Mouse (Mus musculus): ENCODE data around the gene Zfp819.
A peak's percentile ranks its signal among the peaks of the same experiment; 100 is the strongest.

The Zfp819 gene

GRCm38 (mm10) chr7:43606896-43607742, at the start of gene Zfp819:
Zfp819 (plus strand) TSS chr7:43607169.
- DNase-seq (ENCODE audit: low spot score in 2 of 2): peak; percentile 74 to 81

DNA sequence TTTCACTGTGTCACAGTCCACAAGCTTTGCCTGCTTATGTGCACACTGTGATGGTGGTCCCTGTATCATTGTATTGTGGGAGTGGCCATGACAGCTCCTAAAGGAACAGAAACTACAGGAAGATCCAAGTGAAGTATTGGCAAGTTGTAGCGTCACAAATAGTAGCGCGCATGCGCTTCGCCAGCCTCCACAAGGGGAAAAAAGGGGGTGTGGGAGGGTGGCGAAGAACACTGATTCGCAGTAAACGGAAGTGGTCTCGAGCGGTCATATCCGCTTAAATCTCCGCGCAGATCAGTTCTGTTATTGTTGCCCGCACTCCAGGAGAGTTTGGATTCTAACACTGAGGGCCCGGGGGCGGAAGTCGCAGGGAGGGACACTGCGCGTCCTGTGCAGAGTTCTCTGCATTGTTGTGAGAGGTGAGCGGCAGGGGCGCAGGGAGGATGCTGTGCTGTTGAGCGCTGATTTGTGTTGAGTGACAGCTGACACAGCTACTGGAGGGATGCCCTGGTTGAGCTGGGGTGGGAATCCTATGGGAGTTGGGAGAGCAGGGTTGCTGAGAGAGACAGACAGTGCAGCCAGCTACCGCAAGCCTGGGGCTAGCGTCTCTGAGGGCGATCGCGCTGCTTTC, 44.8 kb upstream of the Zfp819 start, which contains the start of gene Zfp658:
Zfp658 (plus strand) TSS at position 251 of the 628 bp plus-strand sequence.
- DNase-seq (ENCODE audit: low spot score in 2 of 2): peak; percentile 84 to 86

DNA sequence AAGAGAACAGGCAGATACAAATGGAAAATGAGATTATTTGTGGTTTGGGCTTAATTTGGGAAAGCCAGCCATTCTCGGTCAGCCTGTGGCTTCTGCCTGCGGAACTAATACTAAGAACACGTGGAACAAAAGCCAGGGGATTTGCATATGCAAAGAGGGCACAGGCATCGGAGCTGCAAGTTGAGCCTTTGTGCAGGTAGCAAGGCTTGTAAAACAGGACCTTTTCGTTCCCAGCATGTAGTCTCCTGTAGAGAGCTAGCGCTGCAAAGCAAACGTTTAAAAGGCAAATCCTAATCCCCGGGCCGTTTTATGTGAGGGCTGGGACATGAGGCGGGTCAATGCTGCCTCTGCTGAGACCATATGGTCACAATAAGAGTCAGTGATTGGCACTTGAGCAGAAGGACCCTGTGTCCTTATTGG, 44.3 kb upstream of the Zfp819 start:
- no peak for DNase-seq (ENCODE audit: low spot score in 2 of 2)

- no peak for DNase-seq (ENCODE audit: low spot score in 2 of 2)
Measured at GRCm38 (mm10) chr7:43563300-43563699, 43.7 kb upstream of the Zfp819 start.

DNA sequence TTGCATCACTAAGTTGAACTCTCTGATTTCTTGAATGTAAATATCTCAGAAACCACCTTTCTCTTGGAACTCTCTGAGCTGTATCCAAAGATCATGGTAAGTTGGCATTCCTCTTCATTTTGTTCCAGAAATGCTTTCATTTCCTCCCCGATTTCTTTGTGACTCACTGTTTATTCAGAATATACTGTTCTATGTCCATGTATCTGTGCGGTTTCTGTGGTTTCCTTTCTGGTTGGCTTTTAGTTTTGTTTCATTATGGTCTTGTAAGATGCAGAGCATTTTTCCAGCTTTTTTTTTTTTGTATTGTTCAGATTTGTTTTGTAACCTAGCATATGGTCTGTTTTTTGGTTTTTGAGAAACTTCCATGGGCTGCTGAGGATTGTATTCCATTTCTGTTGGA, 35.8 kb upstream of the Zfp819 start:
- DNase-seq (ENCODE audit: low spot score in 2 of 2): no peak

GRCm38 (mm10) chr7:43579440-43580171, 27.4 kb upstream of the Zfp819 start, which contains the start of gene Zfp719:
Zfp719 (plus strand) TSS chr7:43579610.
- peak; percentile 94 for DNase-seq (ENCODE audit: low spot score in 2 of 2)

DNA sequence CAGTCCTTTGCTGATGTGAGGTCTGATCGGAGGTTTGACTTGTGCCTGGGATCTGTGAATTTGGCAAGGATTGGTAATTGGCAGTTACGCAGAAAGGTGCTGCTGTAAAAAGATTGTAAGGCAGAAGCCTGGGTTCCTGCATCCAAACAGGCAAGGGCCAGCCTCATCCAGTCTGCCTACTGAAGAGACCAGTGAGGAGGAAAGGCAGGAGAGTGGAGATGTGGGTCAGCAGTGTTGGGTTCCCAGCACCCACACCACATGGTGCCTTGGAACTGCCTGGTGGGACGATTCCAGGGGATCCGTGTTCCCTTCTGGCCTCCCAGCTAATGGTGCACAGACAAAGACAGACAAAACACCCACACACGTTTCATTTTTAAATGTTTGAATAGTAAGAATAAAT, 26.4 kb upstream of the Zfp819 start:
- peak; percentile 12 to 33 for DNase-seq (ENCODE audit: low spot score in 2 of 2)

DNA sequence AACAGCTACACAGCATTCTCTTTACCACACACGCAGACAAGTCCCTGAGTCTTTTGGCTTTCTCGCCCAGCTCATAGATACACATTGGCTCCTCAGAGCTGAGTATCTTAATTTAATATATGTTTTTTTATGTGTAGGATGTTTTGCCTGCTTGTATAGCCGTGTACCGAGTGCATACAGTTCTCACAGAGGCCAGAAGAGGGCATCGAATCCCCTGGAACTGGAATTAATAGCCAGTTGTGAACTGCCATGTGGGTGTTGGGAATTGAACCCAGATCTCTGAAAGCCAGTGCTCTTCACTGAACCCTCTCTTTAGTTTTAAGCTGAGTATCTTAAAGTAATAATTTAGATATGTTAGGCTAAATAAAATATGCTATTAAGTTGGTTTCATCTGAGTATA, 22.2 kb upstream of the Zfp819 start:
- DNase-seq (ENCODE audit: low spot score in 2 of 2): no peak

DNA sequence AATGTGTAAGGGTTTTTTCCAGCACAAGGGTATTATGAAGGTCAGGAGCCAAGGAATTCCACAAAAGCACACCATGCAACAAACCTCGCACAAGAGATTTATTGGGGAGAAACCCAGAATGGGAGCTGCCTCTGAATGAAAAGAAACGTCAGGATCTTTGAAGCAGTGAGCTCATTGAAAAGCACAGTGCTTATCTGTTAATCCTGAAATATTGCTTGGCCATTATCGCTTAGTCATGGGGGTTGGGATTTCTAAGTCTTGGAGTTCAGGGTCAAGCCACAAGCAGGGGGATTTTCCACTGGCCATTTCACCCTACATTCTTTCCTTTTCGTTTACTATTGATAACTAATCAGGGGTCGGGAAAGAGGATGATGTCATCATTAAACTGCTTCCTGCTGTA, 5.1 kb upstream of the Zfp819 start:
- DNase-seq (ENCODE audit: low spot score in 2 of 2): no peak

GRCm38 (mm10) chr7:43607743-43608287, 846 bp downstream of the Zfp819 start:
- no peak for DNase-seq (ENCODE audit: low spot score in 2 of 2)

DNA sequence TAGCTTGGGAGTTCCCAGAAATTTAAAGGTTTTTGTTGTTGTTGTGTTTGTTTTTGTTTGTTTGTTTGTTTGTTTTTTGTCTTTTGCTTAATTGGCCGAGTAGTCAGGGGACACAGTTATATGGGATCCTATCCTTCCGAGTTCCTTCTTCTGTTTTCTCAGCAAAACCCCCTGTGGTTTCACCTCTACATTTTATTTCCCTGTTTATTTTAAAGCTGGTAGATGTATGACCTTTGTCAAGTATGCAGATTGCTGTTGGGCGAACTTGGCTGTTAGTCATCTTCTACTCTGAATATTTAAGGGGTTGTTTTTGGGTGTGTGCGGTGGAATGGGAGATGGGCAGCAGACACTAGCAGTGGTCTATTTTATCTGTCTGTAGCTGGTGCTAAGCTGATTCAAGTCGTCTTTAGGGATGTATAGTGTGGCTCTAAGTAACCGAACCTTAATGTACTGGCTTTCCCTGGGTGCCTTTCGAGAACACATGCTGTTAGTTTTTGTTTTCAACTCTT, 1.4 kb downstream of the Zfp819 start:
- DNase-seq (ENCODE audit: low spot score in 2 of 2): no peak

GRCm38 (mm10) chr7:43613816-43614551, 7.0 kb downstream of the Zfp819 start:
- DNase-seq (ENCODE audit: low spot score in 2 of 2): no peak

- no peak for DNase-seq (ENCODE audit: low spot score in 2 of 2)
Measured at GRCm38 (mm10) chr7:43622927-43623326, 16.0 kb downstream of the Zfp819 start.

DNA sequence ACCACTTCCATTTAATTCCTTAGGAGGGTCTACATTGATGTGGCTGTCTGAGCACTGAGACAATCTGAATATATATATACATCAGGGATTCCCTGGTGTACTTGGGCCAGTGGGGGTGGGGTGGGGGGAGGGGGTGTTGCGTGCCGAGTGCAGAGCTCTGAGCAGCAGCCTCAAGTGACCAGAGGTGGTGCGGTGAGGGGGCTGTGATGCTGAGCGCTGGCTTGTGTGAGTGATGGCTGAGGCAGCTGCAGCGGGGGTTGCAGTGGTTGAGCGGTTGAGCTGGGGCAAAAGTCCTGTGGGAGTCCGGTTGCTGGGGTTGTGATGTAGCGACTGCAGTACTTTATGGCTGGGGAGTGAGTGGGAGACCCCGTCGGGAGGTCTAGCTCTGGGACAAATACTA, 16.9 kb downstream of the Zfp819 start:
- no peak for DNase-seq (ENCODE audit: low spot score in 2 of 2)

- DNase-seq (ENCODE audit: low spot score in 2 of 2): no peak
Measured at GRCm38 (mm10) chr7:43625065-43625464, 18.1 kb downstream of the Zfp819 start.

- DNase-seq (ENCODE audit: low spot score in 2 of 2): no peak
Measured at GRCm38 (mm10) chr7:43625794-43626422, 18.9 kb downstream of the Zfp819 start.

GRCm38 (mm10) chr7:43633940-43634339, 27.0 kb downstream of the Zfp819 start:
- DNase-seq (ENCODE audit: low spot score in 2 of 2): no peak

DNA sequence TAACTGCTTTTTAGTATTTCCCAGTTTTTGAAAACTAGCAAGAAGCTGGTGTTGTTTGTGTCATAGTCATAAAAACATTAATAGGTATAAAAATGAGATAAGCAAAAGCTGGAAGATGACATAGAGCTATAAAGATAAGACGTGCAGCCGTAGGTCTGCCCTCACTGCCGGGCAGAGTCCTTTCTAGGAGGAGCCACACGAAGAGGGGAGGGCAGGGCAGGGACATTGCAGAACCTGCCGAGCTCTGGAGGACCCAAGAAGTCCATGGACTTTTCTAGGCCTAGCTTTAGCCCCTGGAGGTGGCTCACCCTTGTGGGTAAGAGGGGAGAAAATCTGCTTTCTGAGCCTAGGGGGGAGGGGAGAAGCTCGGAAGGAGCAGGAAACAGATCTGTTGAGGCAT, 27.5 kb downstream of the Zfp819 start, which contains the start of gene Ceacam18:
Ceacam18 (plus strand) TSS at position 208 of the 400 bp plus-strand sequence.
- no peak for DNase-seq (ENCODE audit: low spot score in 2 of 2)

DNA sequence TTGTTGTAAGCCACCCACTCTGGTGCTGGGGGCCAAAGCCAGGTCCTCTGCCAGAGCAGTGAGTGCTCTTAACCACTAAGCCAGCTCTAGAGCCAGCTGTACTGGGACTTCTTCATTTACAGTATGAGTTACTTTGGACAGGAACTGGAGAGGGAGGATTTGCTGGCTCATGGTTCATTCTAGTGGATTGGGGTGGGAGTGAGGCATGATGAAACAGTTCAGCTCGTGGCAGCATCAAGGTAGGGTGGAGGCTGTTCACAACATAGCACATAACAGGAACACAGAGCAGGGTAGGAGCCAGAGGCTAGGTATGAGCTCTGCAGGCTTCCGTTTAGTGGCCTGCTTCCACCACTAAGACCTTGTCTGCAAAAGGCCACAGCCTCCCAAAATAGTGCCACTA, 29.2 kb downstream of the Zfp819 start:
- DNase-seq (ENCODE audit: low spot score in 2 of 2): no peak

DNA sequence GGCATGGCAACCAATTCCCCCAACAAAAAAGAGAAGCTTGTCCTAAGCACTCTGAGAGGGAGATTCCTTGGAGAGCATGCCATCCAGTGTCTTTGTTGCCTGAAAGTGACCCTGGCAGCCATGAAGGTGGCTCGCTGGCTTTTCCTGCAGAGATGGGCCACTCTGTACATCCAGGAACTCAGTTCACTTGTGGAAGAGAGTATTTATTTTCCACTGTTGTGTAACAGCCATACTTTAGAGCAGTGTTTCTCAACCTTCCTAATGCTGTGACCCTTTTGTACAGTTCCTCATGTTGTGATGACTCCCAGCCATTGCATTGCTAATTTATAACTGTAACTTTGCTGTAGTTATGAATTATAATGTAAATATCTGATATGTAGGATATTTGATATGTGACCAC, 30.1 kb downstream of the Zfp819 start:
- DNase-seq (ENCODE audit: low spot score in 2 of 2): no peak

- DNase-seq (ENCODE audit: low spot score in 2 of 2): no peak
Measured at GRCm38 (mm10) chr7:43642587-43642986, 35.6 kb downstream of the Zfp819 start.

Data from right cerebral cortex, adult 2 months (tissue).